Mouse (Mus musculus) c-Kit-positive CD71-negative TER-119-negative erythroid progenitor cells, embryonic 14.5 days (primary cell): ENCODE results near the gene Abca9.

ENCODE experiments used
- DNase-seq: peaks from one replicate; pipeline ENCODE4 v3.0.0-alpha.2; 2013; ENCODE audit warnings: low read depth

Gene Abca9

DNA sequence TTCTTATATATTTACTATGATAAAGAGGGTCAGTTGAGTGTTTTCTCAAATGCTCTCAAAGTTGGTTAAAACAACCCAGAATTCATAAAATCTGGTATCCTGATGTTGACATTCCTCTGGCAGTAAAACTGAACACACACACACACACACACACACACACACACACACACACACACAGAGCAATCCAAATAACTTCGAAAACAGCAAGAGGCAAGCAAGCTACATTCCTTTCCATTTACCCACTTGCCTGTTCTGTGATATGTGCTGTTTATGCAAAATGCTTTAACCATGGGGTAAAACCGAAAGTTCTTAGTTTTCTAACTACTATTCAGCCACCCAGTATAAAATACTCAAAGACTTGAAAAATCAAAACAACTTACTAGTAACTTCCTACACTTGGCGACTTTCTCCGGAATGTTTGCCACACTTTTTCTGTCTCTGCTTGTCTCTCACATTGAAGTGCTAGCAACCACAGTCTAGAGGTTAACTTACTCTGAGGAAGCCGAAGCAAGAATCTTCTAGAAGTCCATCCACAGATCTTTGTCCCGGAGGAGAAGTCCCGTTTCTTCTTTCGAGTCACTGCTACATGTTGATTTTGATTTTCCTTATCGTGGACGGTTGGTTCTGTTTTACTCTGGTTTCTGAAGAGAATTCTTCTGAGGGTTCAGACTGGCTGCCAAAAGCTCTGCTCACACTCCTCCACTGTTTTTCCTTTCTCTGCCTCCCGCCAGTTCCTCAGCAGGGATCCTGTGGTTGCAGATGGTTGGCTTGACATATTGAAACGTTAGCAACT is at the start of gene Abca9:
TSS of gene Abca9 (minus strand) at position 738 of the 793 bp plus-strand sequence.
- no peak for DNase-seq

DNA sequence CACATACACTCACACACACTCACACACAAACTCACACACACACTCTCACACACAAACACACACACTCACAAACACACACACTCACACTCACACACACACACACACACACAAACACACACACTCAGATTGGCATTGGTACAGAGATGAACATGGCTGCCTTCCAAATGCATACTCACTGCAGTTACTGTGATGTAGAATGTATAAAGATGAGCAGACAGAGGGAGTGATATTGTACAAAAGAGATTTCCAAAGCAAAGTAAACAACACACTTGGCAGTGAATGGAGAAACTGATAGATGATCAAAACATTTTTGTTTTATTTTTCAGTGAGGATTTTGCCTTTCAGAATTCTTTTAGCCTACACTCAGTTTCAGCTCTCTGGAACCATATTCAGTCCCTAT is 49.1 kb upstream of the Abca9 start:
- no peak for DNase-seq

GRCm38 (mm10) chr11:110203930-110204329 is 35.9 kb upstream of the Abca9 start:
- no peak for DNase-seq

DNA sequence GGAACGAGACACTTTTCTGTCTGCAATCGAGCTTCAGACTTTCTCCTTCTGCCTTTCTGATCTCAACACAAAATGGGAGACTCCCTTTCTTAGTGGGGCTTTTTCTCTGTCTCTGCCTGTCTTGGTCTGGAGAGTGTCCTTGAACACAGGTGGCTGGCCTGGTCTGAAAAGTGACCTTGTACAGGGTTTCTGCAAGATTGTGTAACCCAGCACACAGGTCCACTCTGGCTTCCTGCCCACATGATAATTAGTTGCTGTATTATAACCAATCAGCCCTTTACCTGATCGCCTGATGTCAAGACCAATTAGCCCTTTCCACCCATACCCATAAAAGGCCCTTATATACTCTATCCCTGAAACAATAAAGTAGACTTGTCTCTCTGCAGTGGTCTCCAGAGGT is 30.9 kb upstream of the Abca9 start:
- no peak for DNase-seq

DNA sequence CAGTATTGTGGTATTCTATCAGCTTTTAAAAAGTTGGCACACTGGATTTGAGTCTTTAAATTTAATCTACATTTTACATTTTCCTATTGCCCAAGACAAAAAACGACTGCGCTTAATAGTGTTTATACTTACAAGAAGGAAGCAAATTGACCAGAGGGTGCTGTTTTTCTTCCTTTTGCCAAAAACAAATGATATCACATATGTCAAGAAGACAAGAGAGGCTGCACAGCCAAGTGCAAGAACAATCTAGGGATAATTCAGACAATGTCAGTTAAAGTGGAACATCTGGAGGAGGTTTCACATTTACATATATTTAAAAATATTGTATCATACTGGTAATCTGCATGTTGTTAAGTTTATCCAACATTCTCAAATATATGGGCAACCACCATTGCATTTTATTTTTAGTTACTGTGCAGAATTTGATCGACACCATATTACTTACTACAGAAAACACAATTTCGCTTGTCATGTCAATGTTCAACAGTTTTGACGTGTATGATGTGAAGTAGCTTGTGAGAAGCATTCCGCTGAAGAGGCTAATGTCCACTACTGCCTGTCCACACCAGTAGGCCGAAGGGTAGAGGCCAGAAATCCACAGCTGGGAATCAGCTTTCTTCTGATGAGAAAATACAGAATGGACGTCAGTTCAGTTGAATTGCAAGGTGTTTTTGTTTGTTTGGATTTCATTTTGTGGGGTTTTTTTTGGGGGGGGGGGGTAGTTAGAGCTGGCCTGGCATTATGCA is 28.7 kb upstream of the Abca9 start:
- DNase-seq, result no peak

GRCm38 (mm10) chr11:110195310-110195709 is 27.3 kb upstream of the Abca9 start:
- no peak for DNase-seq

DNA sequence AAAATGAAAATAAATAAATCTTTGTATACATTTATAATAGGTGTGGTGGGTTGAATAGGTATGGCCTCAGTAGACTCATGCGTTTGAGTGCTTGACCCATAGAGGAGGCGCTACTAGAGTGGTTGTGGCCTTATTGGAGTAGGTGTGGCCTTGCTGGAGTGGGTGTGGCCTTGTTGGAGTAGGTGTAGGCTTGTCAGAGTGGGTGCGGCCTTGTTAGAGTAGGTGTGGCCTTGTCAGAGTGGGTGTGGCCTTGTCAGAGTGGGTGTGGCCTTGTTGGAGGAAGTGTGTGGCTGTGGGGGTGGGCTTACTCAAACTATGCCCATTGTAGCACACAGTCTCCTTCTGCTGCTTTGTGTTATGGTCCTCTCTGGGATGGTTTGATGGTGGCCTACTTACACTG is 3.2 kb upstream of the Abca9 start:
- DNase-seq, result no peak

DNA sequence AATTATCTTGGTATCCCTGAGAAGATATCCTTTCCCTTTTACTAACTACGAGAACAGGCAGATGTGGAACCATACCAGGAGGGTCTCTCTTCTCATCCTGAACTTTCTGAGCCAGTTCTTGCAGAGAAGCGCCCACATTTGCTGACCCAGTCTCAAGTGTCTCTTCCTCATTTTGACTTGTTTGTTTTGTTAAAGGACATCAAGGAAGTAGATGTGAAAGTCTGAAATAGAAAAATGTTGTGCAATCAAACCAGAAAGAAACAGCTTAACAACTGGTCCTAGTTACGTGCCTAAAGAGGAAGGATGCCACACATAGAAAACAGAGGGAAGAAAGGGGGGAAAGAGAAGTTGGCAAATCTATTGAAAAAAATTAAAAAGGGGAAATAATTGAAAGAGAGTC is 2.2 kb downstream of the Abca9 start:
- DNase-seq, result peak; percentile 20

DNA sequence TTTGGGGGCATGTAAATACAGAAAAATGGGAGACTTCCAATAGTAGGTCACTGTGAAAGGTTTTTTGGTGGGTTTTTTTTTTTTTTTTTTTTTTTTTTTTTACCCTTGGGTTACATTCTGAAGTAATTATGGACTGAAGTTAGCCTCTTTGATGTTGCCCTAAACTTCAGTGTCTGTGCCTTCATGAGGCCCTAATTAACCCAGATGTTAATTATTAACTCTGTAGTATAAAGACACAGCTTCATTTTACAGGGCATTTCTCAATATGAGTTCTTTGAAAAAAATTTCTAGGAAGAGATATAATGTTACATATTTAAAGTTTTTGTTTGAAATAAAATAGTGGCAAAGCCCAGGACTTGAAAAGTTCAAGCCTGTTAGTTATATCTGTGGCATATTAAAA is 2.6 kb downstream of the Abca9 start:
- no peak for DNase-seq

DNA sequence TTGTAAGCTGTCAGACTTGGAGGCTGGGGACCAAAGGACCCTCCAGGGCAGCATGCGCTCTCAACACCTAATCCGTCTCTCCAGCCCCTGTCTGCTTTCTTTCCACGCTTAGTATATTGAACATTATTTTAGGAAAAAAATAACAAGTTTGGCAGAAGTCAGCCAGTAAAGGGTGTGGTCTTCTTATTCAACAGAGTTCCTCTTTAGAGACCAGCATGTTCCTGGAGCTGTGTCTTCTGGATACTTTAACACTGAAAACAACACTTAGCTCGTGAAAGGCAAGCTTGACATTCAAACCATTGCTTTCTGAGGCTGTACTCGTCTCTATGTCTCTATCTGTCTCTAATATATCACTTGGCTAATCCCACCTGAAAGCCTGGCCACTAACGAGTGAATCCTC is 10.9 kb downstream of the Abca9 start:
- DNase-seq, result no peak

- DNase-seq, result no peak
These were observed 12.0 kb downstream of the Abca9 start for GRCm38 (mm10) chr11:110155985-110156384.

DNA sequence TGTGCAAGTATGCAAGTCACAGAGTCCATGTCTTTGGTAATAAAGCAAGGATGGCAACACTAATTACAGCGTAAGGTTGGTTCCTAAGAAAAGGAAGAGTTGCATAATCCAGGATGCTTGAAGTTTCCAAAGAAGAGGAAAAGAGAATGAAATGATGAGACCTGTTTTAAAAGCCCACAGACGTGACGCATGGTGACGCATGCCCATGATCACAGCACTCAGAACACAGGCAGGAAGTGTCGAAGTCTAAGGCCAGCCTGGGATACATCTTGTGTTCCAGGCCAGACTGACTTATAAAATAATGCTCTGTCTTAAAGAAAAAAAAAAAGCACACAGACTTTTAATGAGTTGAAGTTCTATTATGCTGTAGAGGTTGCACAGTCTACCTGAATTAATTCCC is 20.4 kb downstream of the Abca9 start:
- DNase-seq, result no peak

- no peak for DNase-seq
These were observed 22.6 kb downstream of the Abca9 start for GRCm38 (mm10) chr11:110145421-110145820.

DNA sequence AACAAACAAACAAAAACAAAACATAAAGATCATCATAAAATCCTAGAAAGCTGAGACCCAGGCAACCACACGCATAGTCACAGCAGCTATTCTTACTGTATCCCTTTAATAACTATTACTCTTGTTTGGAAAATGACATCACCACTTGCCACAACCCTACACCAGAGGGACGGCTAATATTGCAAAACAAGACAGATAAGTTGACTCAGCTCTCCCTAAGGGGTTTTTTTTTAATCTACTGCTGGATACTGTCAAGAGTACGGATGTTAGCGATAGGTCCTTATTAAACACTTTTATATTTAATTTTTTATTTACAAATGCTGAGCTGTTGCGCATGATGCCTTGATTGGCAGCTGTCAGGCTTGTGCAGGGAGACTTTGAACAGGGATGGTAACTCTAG is 37.2 kb downstream of the Abca9 start:
- no peak for DNase-seq

GRCm38 (mm10) chr11:110111137-110111536 is 56.9 kb downstream of the Abca9 start:
- no peak for DNase-seq

- no peak for DNase-seq
These were observed 66.6 kb downstream of the Abca9 start for GRCm38 (mm10) chr11:110101437-110101836.

- no peak for DNase-seq
These were observed 69.1 kb downstream of the Abca9 start for GRCm38 (mm10) chr11:110098901-110099300.

DNA sequence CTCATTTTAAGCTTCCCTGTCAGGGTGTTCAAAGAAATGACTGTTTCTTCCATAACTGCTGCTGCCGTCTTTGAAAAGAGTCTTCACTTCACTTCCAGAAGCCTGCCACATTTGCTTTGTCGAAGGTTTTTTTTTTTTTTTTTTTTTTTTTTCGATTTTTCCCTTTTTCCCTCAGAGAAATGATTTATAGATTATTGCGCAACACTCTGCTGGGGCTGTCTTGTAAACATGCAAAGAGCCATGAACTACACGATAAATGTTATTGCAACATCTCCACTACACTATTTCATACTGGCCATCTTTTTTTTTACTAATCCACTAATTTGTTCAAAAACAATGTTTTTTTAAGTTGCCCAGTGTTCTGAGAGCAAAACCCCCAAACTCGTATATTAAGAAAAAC is 70.5 kb downstream of the Abca9 start:
- no peak for DNase-seq

GRCm38 (mm10) chr11:110095858-110096257 is 72.1 kb downstream of the Abca9 start, which contains the start of gene Abca8a:
Gene Abca8a, minus strand, starts transcription at chr11:110095978.
- DNase-seq, result no peak

DNA sequence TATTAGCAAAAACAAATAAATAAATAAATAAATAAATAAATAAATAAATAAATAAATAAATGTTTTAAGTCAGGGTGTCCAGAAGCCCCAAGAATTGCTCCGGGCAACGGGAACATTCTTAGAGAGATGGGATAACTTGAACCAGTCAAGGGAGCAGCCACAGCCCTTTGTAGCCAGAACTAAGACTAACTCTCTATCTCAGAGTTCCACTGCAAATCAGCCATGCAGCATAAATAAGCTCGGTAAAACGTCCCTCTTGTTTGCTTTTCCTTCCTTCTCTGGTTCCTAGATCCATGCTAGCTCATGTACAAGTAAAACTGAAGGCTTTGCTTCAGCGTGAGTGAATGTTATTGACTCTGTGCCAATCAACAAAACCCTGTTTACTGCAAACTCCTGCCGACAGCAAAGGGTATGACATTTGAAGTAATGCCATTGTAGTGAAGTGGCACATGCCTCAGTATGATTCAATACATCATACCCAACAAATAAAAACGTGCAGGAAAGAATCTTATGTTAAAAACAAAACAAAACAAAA is 73.1 kb downstream of the Abca9 start:
- DNase-seq, result no peak

DNA sequence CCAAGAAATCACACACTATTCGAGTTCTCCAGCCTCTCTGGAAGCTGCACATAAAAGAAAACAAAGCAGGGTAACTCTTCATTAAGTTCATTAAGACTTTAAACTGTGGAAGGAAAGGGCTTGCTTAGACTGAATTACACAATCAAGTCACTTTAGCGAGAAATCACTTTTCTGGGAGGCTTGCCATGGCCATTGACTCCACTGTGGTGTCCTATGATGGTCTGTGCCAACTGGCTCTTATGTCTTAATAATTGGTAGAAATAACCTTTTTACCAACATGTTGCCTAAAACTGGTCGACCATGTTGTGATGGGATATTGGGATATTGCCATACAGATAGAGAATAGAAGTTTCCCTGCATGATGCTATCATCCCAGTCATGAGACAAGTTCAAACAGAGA is 73.8 kb downstream of the Abca9 start:
- DNase-seq, result no peak

DNA sequence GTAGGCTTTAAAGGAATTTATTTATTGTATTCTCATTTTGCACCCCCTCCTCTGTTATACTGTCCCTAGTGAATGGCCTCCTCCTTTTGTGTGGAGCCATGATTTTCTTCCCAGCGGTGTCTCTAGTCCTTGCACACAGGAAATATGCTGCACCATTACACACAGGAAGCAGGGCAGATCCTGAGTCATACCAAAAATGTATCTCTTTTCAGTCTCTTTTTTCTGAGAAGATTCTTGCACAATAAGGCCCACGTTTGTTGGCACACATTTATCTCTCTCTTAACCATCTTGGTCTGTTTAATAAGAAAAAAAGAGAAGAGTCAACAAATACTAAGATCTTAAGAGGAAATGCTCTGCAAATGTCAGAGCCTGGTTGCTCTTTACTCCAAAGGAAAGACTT is 76.7 kb downstream of the Abca9 start:
- no peak for DNase-seq

GRCm38 (mm10) chr11:110072158-110072557 is 95.8 kb downstream of the Abca9 start:
- no peak for DNase-seq
